Mouse (Mus musculus): ENCODE measurements around the gene Thbs4. TPM values are rescaled to one million over a fixed set of nuclear protein-coding genes. Genes with fewer than 3 reads are reported as not detected.
A peak's percentile ranks its signal among the peaks of the same experiment; 100 is the strongest.

The Thbs4 gene
- total RNA-seq, 4 experiments from 2014 or later, result 26.9 to 99.8 (median 59.9) TPM

DNA sequence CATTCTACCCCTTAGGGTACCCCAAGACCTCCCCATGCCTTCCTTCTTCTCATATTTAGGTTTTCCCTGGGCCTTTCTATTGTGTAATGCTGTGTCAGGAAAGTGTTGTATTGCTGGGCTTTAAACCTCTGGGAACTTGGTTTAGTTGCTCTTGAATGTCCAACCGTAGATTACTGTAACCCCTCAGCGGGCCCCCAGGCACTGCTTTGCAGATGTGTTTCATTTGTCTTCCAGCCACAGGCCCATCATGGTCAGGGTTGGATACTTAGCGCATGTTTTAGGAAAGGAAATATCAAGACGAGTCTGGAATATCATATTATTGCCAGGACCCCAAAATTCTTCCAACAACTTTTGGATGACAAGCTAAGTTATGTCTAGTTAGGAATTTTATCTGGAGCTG, 73.6 kb downstream of the Thbs4 start:
- DNase-seq (ENCODE audit: low spot score in 2 of 2), result no peak

DNA sequence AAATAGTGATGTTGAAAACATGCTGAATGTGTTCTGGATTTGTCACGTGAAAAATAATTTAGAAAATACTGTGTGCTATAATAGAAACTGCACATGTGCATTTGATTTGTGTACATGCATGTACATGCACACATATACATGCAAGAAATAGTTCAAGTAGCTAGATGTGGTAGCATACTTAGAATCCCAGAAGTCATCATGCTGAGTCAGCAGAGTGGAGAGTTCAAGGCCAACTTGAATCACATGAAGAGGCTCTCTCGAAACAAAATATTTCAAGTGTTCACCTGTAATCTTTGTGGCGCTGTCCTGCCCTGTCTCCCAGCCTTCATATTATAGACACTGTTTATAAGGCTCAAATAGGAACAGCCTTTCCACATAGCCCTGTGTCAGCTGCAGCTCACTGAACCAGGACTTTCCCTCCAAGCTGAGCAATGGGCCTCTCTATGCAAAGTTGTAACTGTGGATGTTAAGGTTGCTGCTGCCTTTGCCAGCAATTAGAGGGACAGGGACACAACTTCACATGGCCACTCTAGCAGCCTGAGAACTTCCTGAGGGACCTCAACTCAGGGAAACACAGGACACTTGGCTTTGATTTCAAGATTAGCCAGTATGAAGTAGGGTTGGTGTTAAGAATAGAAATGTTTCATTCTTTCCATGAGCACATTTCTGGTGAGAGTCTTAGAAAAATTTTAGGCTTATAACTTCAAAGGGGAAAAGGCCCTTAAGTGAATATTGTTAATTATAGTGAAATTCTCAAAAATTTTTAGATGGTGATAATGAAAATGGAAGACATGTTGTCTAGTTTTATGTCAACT, 76.6 kb downstream of the Thbs4 start:
- DNase-seq (ENCODE audit: low spot score in 2 of 2), result no peak

DNA sequence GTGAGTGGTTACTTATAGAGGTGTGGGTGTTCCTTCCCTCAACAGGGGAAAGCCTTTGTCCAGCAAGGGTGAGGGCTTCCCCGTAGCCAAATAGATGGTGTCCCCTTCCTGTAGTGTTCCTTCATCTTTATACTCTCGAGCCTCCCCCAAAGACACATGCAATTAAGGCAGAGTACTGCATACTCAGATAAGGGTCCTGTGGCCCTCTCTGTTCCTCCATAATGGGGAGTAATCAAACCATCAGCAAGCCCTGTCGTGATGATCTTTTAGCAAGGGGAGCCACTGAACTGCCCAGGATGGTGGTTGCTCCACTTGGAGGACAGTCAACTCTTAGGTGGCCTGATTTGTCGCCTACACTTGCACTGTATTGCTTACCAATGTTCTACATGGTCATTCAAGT, 82.0 kb downstream of the Thbs4 start:
- no peak for DNase-seq (ENCODE audit: low spot score in 2 of 2)

DNA sequence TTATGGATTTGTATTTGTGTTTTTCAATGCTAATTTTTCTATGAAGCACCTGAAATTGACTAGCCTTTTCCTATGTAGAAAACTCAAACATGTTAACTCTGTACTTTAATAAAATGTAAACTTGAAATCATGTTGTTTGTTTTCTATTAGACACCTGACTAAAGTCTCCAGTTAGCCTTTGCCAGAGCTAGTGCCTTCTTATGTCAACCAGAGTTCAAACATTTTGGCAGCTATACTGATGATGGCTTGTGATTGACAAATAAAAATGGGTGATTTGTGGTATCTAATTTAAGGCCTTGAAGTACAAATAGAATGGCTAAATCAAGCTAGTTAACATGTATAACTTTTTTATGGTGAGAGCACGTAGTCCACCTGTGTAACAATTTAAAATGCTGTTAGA, 82.8 kb downstream of the Thbs4 start:
- DNase-seq (ENCODE audit: low spot score in 2 of 2), result no peak

DNA sequence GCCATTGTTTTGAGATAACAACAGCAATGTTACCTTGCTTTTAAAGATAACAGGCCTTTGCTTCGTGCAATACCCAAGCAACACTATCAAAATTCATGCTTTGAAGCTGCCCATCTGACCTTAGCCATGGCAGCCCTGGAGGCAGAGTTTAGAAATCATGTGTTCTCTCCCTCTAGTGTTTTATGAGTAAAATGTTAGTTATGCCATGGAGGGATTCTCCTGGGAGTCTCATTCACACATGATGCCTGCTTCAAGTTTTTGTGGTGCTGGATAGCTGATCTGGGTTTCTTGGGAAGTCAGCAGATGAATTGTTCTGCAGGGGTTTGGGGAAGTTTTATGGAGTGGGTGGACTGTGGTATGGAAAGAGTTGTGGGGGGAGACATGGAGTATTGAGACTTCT, 84.3 kb downstream of the Thbs4 start:
- DNase-seq (ENCODE audit: low spot score in 2 of 2), result no peak

DNA sequence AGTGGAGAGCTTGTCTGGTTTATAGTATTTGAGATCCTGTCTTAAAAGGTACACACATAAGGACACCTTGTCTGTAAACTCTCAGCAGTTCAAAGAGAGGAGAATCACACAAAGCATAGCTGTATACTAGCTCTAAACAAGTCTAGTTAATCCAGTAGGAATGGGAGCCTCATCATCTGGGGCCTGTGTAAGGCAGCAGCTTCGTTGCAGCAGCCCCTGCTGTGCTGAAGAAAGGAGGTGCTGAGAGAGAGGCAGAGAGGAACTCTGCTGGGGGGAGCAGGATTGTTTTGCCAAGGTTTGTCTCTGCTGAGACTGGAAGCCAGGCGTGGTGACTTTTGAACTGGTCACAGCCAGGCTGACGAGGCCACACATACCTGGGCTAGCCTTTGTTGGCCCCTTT, 85.1 kb downstream of the Thbs4 start:
- DNase-seq (ENCODE audit: low spot score in 2 of 2), result no peak

DNA sequence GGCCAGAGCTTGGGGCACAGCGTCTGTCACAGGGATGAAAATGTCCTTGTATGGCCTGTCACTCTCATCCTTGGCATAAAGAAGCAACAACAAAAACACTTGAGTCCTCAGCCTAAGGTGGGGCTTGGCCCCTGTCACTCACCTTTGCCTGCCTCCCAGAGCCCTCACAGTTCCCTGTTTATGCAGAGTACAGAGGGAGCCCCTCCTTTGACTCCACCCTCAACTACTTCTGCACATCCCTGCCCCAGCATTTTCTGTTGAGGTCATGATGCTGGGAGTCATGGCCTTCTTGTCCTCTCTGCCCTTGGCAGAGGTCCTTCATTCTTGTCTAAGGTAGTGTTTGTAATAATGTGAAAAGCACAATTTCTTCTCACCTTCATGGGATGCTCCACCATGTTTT, 86.2 kb downstream of the Thbs4 start:
- DNase-seq (ENCODE audit: low spot score in 2 of 2), result no peak

DNA sequence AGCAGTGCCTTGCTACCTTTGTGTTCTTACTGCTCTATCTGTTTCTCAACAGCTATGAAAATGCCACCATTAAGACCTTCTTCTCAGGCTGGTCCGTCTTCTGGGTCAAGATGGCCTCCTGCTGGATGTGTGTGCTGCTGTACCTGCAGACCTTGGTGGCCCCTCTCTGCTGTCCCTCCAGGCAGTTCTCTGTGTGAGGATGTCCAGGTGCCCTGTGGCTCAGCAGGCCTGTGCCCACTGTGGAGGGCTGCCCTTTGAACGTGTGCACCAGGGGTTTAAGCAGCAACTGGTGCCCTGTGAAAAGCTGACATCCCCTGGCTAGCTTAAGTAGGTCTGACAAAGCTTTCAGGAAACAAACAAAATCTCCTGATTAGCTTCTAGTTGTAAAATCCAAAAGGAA, 86.7 kb downstream of the Thbs4 start:
- DNase-seq (ENCODE audit: low spot score in 2 of 2), result no peak

DNA sequence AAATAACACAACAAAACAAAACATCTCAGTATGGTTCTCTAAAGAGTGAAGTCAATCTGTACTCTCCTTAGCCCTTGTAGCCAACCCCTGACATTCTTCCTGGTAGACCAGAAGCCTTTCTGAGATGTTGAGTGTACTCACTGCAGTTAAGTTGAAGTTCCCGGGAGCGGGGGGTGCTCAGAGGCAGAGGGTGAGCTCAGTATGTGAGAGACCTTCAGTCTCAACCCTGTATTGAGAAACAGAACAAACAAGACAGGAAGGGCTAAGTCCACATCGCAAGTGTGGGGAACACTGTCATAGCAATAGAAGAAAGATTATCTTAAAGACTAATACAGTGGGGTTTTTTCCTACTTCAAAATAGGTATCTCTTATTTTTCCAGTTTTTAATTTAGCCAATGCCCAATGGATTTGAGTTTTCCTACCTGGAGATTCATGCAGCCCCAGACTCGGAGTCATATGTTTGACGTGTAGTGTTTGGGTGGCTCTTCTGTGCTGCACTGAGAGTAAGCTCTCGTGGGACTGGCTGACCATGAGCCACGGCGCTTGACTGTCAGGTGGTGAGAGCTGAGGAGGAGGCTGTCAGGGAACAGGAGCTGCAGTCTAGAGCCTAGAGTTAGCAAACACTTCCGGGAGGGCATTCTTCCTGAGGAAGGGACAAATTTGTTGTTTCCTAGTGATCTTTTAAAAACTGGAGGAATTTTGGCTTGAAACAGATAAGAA, 88.1 kb downstream of the Thbs4 start:
- DNase-seq (ENCODE audit: low spot score in 2 of 2), result no peak

DNA sequence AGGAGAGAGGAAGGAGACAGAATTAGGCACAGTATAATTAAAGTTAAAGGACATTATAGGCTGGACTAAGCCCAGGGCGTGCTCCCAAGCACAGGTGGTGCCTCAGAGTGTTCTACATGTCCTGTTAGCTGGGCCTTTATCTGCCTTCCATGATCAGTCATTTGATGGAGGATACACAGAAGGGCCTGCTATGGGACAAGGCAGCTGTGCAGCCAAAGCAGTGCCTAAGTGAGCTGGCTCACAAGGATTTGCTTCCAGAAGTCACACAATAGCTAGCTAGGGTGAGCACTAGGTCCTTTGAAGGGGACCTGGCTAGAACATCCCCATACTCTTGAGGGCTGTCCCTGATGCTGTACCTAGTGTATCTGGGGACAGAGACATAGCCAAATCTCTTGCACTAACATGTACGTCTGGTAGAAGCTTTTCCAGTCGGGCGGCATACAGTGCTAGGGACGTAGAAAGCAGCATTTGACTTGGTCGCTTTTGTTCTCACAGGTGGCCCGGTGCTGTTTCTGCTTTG, 89.5 kb downstream of the Thbs4 start:
- no peak for DNase-seq (ENCODE audit: low spot score in 2 of 2)

DNA sequence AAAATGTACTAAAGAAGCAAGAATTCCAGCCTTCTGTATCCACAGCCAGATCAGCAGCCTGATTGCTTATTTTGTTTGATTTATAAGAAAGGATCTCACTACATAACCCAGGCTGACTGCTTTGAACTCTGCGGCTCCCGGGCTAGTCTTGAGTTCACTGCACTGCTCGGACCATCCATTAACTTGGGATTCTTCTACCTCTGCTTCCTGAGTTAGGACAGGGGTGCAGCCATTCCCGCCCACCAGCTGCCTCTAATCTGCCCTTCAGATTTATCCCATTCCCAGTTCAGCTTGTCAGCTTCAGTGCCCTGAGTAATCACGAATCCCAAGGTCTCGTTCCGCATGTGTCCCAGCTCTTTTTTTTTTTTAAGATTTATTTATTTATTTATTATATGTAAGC, 90.4 kb downstream of the Thbs4 start:
- DNase-seq (ENCODE audit: low spot score in 2 of 2), result no peak

DNA sequence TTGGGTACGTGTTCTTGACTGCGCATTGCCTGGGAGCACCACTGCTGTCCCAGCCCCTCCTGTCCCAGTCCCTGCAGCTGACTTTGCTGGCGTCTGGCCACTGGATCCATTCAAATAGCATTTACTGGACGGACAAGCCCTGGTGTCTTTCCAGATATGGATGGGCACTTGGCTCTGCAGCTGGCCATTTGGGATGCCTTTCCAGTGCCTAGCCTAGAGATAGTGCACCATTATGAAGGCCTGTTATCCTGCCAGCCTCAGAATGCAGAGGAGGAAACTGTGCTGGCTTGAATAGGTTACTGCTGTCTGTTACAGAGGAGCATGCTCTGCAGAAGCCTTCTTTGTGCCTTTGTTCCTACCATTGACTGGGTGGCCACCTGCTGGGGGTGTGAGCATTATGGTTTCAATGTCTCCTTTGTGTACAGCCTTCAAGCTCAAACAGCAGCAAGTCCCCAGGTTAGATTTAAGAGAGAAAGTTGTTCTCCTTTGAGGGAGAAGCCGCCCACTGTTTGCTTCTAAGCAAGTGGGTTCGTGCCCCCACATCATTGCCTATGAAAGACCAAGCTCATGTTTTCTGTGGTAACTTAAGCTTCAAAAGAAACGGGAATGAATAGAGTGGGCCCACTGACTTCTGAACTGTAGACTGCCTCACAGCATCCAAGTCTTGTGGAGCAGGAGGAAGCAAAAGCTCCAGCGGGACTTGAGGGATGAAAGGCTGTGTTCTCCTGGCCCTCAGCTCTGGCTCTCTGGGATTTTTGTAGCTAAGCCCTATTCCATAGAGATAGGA, 91.2 kb downstream of the Thbs4 start:
- peak in 1 of 2 experiments; percentile 9 for DNase-seq (ENCODE audit: low spot score in 2 of 2)

DNA sequence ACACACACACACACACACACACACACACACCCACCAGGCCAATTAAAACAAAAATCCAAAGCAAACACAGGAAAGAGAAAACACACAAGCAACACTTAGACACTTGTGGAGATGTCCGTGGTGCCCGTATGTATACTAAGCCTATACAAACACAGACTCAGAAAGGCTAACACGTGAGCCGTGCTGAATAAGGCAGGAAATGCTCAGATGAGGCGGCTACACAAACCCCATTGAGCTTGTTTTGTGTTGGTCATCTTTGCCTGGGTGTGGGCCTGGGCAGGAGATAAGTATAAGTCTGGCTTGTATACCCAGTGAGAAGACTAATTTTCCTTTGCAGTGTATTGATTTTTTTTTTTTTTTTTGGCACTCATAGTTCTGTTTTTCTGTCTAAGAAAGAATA, 92.6 kb downstream of the Thbs4 start:
- no peak for DNase-seq (ENCODE audit: low spot score in 2 of 2)

Other genes with a start within 250 kb of the Thbs4 start
- not detected for gene Spz1, start 218.6 kb downstream of the Thbs4 start, total RNA-seq (2022)
- gene Serinc5, start 183.7 kb downstream of the Thbs4 start, total RNA-seq (2022), result 1 to 10 TPM; 1.8 to 3.3 (median 2.2) TPM
- 1 to 10 TPM; 2.4 to 3.6 (median 3.3) TPM for gene Mtx3, start 49.9 kb upstream of the Thbs4 start, total RNA-seq (2022)